19 mouse cellular contexts compared by ENCODE assay signal in genomic region chr3:56295578-56295977, GRCm38 (mm10).
"Had no signal": no experiment of that assay in that cellular context is flagged by ENCODE, and none has a peak within 500 bp of the region (broad histone marks: within the 10 kb centered on the region; RNA-seq: fewer than 3 reads in every experiment).

No protein-coding gene starts in this region.

- ATAC-seq: liver, postnatal 0 days; lung, postnatal 0 days; midbrain, embryonic 15.5 days had no signal

- H3K4me2 ChIP-seq: liver, embryonic 13.5 days; liver, embryonic 15.5 days; lung, embryonic 15.5 days; midbrain, embryonic 12.5 days; midbrain, embryonic 15.5 days; neural tube, embryonic 12.5 days had no signal

- H3K27me3 ChIP-seq: liver, embryonic 13.5 days; liver, embryonic 15.5 days; lung, embryonic 15.5 days; megakaryocyte, embryonic 14.5 days; midbrain, embryonic 12.5 days; midbrain, embryonic 15.5 days; neural tube, embryonic 12.5 days had no signal

- H3K36me3 ChIP-seq: liver, embryonic 13.5 days; liver, embryonic 15.5 days; lung, embryonic 15.5 days; midbrain, embryonic 12.5 days; midbrain, embryonic 15.5 days; neural tube, embryonic 12.5 days had no signal

- H3K9ac ChIP-seq: liver, embryonic 13.5 days; liver, embryonic 15.5 days; liver, postnatal 0 days; lung, embryonic 15.5 days; midbrain, embryonic 12.5 days; midbrain, embryonic 15.5 days; neural tube, embryonic 12.5 days had no signal

- H3K9me3 ChIP-seq: liver, embryonic 13.5 days; liver, embryonic 15.5 days; lung, embryonic 15.5 days; megakaryocyte, embryonic 14.5 days; midbrain, embryonic 12.5 days; midbrain, embryonic 15.5 days; neural tube, embryonic 12.5 days had no signal

- H3K4me3 ChIP-seq: liver, embryonic 13.5 days; liver, embryonic 15.5 days; lung, embryonic 15.5 days; megakaryocyte, embryonic 14.5 days; midbrain, embryonic 12.5 days; midbrain, embryonic 15.5 days; neural tube, embryonic 12.5 days had no signal

- H3K27ac ChIP-seq: liver, embryonic 13.5 days; liver, embryonic 15.5 days; lung, embryonic 15.5 days; macrophage; midbrain, embryonic 12.5 days; midbrain, embryonic 15.5 days; neural tube, embryonic 12.5 days had no signal

- DNase-seq: liver, embryonic 13.5 days; liver, postnatal 0 days; lung, adult 2 months; lung, postnatal 14 days; lung, postnatal 36 days; retina, postnatal 1 day; right cerebral cortex, adult 18-20 months; spleen, adult 18-20 months; thymus, adult 18-20 months; thymus, postnatal 14 days; thymus, postnatal 36 days had no signal

- H3K4me1 ChIP-seq: liver, embryonic 13.5 days; liver, embryonic 15.5 days; lung, embryonic 15.5 days; megakaryocyte, embryonic 14.5 days; midbrain, embryonic 12.5 days; midbrain, embryonic 15.5 days; neural tube, embryonic 12.5 days had no signal
